Mouse (Mus musculus) ES-E14 (cell line): ENCODE results near the gene Olfml3.

Experiments used
- CHD2 ChIP-seq: IDR thresholded peaks from 2 replicates; pipeline ENCODE4 v1.6.1; 2014; ENCODE audit warnings: mild to moderate bottlenecking, low read depth, low read length, inconsistent platforms
- ZNF384 ChIP-seq: IDR thresholded peaks from 2 replicates; pipeline ENCODE4 v1.6.1; 2012; ENCODE audit warnings: low read depth, low read length, inconsistent platforms

GRCm38 (mm10) chr3:103714942-103715341 is 22.9 kb downstream of the Olfml3 start:
- TF ChIP-seq CHD2 = no peak
- no peak for TF ChIP-seq ZNF384
